Mouse (Mus musculus) E14TG2a.4 (cell line): ENCODE measurements around the gene Zkscan3.

ENCODE experiments used
- CTCF ChIP-seq: conservative IDR thresholded peaks from 2 replicates; pipeline ENCODE4 v1.5.1; 2014; ENCODE audit warnings: low read length
- NANOG ChIP-seq: IDR thresholded peaks from 2 replicates; pipeline ENCODE4 v1.6.1; 2014; ENCODE audit warnings: borderline replicate concordance, low read length, mixed read lengths
- POU5F1 ChIP-seq: IDR thresholded peaks from 2 replicates; pipeline ENCODE4 v1.6.1; 2014; ENCODE audit warnings: low read length, borderline replicate concordance

DNA sequence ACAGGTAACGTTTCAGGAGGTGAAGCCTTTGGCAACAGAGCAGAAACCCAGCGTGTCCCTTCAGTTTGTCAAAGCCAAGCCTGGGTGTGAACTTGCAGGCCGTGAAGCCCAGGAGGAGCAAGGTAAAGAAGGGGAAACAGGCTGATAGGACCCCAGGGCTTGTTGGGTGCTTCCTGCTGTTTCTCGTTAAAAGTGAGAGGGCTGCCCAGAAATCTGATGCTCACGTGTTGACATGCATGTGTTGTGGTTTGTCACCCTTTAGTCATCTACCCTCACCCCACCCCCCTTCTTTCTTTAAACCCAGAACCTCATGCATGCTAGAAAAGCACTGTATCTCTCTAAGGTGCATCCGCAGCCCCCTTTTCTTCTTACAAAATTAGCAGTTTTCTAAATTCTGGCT lies 35.9 kb downstream of the Zkscan3 start:
- no peak for TF ChIP-seq CTCF
- no peak for TF ChIP-seq NANOG
- no peak for TF ChIP-seq POU5F1
